Mouse (Mus musculus) large intestine, adult 2 months (tissue): ENCODE data around the gene Tor4a. TPM values are rescaled to one million over a fixed set of nuclear protein-coding genes. Genes with fewer than 3 reads are reported as not detected.

ENCODE experiments used
- polyA plus RNA-seq: library from polyadenylated mRNA; depleted of rRNA; stranded (reverse); fragments of >200 nt; gene quantifications from 2 replicates; pipeline ENCODE4 v1.2.3, GENCODE M21; 2012; rRNA removed

Tor4a gene
- polyA plus RNA-seq, 1 experiment = 22.7 TPM

Other genes with a start within 250 kb of the Tor4a start
- 10.7 and 12.0 TPM in 2 replicates for gene Zmynd19, start 247.1 kb downstream of the Tor4a start, polyA plus RNA-seq
- gene Dph7, start 234.5 kb downstream of the Tor4a start, polyA plus RNA-seq = 10.0 and 10.8 TPM in 2 replicates
- 37.5 and 39.9 TPM in 2 replicates for gene Mrpl41, start 221.8 kb downstream of the Tor4a start, polyA plus RNA-seq
- gene Pnpla7, start 220.9 kb downstream of the Tor4a start, polyA plus RNA-seq = 11.0 and 23.4 TPM in 2 replicates
- gene Nsmf, start 142.5 kb downstream of the Tor4a start, polyA plus RNA-seq = 48.7 and 62.3 TPM in 2 replicates
- gene Entpd8, start 116.6 kb downstream of the Tor4a start, polyA plus RNA-seq = 176 and 274 TPM in 2 replicates
- gene Noxa1, start 101.7 kb downstream of the Tor4a start, polyA plus RNA-seq = 39.3 and 46.9 TPM in 2 replicates
- 23.6 and 24.9 TPM in 2 replicates for gene Nrarp, start 16.1 kb downstream of the Tor4a start, polyA plus RNA-seq
- gene Nelfb, start 14.6 kb upstream of the Tor4a start, polyA plus RNA-seq = 60.9 and 89.7 TPM in 2 replicates
- not detected in 2 replicates for gene Stpg3, start 17.8 kb upstream of the Tor4a start, polyA plus RNA-seq
- gene Fam166a, start 21.9 kb upstream of the Tor4a start, polyA plus RNA-seq = not detected in 2 replicates
- 937 and 978 TPM in 2 replicates for gene Tubb4b, start 27.8 kb upstream of the Tor4a start, polyA plus RNA-seq
- gene Slc34a3, start 37.5 kb upstream of the Tor4a start, polyA plus RNA-seq = 0.52 and 2.9 TPM in 2 replicates
- not detected in 2 replicates for gene Rnf224, start 39.9 kb upstream of the Tor4a start, polyA plus RNA-seq
- gene Rnf208, start 45.4 kb upstream of the Tor4a start, polyA plus RNA-seq = 18.0 and 33.6 TPM in 2 replicates
- gene Cysrt1, start 45.6 kb upstream of the Tor4a start, polyA plus RNA-seq = 1.6 and 1.8 TPM in 2 replicates
- gene AL732309.1, start 50.0 kb upstream of the Tor4a start, polyA plus RNA-seq = 24.7 and 33.9 TPM in 2 replicates
- 30.4 and 35.0 TPM in 2 replicates for gene Tmem203, start 58.6 kb upstream of the Tor4a start, polyA plus RNA-seq
- gene Tprn, start 65.7 kb upstream of the Tor4a start, polyA plus RNA-seq = 212 and 278 TPM in 2 replicates
- 47.8 and 56.0 TPM in 2 replicates for gene Ssna1, start 75.6 kb upstream of the Tor4a start, polyA plus RNA-seq
- gene Anapc2, start 75.6 kb upstream of the Tor4a start, polyA plus RNA-seq = 64.2 and 103 TPM in 2 replicates
- not detected in 2 replicates for gene Tmem210, start 91.3 kb upstream of the Tor4a start, polyA plus RNA-seq
- gene Lrrc26, start 93.0 kb upstream of the Tor4a start, polyA plus RNA-seq = 92.7 and 108 TPM in 2 replicates
- 0.48 and 0.63 TPM in 2 replicates for gene Grin1, start 122.3 kb upstream of the Tor4a start, polyA plus RNA-seq
- 27.5 and 31.2 TPM in 2 replicates for gene Man1b1, start 135.5 kb upstream of the Tor4a start, polyA plus RNA-seq
- gene Dpp7, start 159.5 kb upstream of the Tor4a start, polyA plus RNA-seq = 24.2 and 28.6 TPM in 2 replicates
- gene Uap1l1, start 168.8 kb upstream of the Tor4a start, polyA plus RNA-seq = 61.6 and 68.8 TPM in 2 replicates
- 26.0 and 26.7 TPM in 2 replicates for gene Sapcd2, start 175.4 kb upstream of the Tor4a start, polyA plus RNA-seq
- 36.7 and 40.4 TPM in 2 replicates for gene Entpd2, start 199.0 kb upstream of the Tor4a start, polyA plus RNA-seq
- gene Npdc1, start 202.5 kb upstream of the Tor4a start, polyA plus RNA-seq = 91.9 and 126 TPM in 2 replicates
- gene Fut7, start 226.4 kb upstream of the Tor4a start, polyA plus RNA-seq = 0.52 and 0.88 TPM in 2 replicates
- gene Abca2, start 231.8 kb upstream of the Tor4a start, polyA plus RNA-seq = 7.5 and 12.4 TPM in 2 replicates